Mouse (Mus musculus): ENCODE measurements around the gene Ankrd37. TPM values are rescaled to one million over a fixed set of nuclear protein-coding genes. Genes with fewer than 3 reads are reported as not detected.

Ankrd37 gene
- total and polyA plus RNA-seq, 3 experiments, result 15.2 to 110 (median 49.1) TPM

- no peaks in the 10 kb centered on the region for H3K27me3 ChIP-seq (ENCODE audit: insufficient read depth, low read length)
- TF ChIP-seq TAL1 (conservative IDR thresholded peaks at IDR 0.05; ENCODE audit: low read depth, low read length) (no peak), POLR2AphosphoS5 (IDR thresholded peaks at IDR 0.05; ENCODE audit: insufficient replicate concordance, low read depth, low read length) (peak; percentile 21; the same call in 1 of the 2 replicates), GATA2 (IDR thresholded peaks at IDR 0.05; ENCODE audit: borderline replicate concordance, low read depth, low read length) (no peak)
- no peaks in the 10 kb centered on the region for H3K9me3 ChIP-seq (replicated peaks)
- H3K4me1 ChIP-seq (ENCODE audit: insufficient read depth, low read depth, low read length), result peaks cover 40% of the 10 kb centered on the region
- no peak for ATAC-seq (ENCODE audit: extremely low read depth, insufficient number of reproducible peaks, low FRiP score, poor library complexity, severe bottlenecking)
- peak within 1 kb of the TSS; percentile 82 for H3K4me3 ChIP-seq (ENCODE audit: low read depth, low read length)
- no peak for DNase-seq (ENCODE audit: low spot score)
- H3K36me3 ChIP-seq (replicated peaks), result peaks cover 33% of the 10 kb centered on the region
Observed at GRCm38 (mm10) chr8:45999138-45999783, 6.2 kb downstream of the Ankrd37 start, which contains the start of gene Lrp2bp. TSS of gene Lrp2bp (plus strand) at chr8:45999303.

- H3K4me3 ChIP-seq (ENCODE audit: low read depth, low read length), result peak overlapping the region; percentile 82
- TF ChIP-seq CTCF (IDR thresholded peaks at IDR 0.05; ENCODE audit: low read depth, low read length) (no peak), POLR2AphosphoS5 (IDR thresholded peaks at IDR 0.05; ENCODE audit: insufficient replicate concordance, low read depth, low read length) (no peak), TAL1 (conservative IDR thresholded peaks at IDR 0.05; ENCODE audit: low read depth, low read length) (no peak), GATA1 (IDR thresholded peaks at IDR 0.05; ENCODE audit: borderline replicate concordance, low read length) (no peak), GATA2 (IDR thresholded peaks at IDR 0.05; ENCODE audit: borderline replicate concordance, low read depth, low read length) (no peak)
- peaks cover 41% of the 10 kb centered on the region for H3K36me3 ChIP-seq (replicated peaks)
- no peak for DNase-seq (ENCODE audit: low spot score)
- peaks cover 40% of the 10 kb centered on the region for H3K4me1 ChIP-seq (ENCODE audit: insufficient read depth, low read depth, low read length)
- no peak for ATAC-seq (ENCODE audit: extremely low read depth, insufficient number of reproducible peaks, low FRiP score, poor library complexity, severe bottlenecking)
- H3K9me3 ChIP-seq (replicated peaks), result no peaks in the 10 kb centered on the region
- H3K27me3 ChIP-seq (ENCODE audit: insufficient read depth, low read length), result no peaks in the 10 kb centered on the region
Observed at GRCm38 (mm10) chr8:45998228-45998627, 7.3 kb downstream of the Ankrd37 start.

DNA sequence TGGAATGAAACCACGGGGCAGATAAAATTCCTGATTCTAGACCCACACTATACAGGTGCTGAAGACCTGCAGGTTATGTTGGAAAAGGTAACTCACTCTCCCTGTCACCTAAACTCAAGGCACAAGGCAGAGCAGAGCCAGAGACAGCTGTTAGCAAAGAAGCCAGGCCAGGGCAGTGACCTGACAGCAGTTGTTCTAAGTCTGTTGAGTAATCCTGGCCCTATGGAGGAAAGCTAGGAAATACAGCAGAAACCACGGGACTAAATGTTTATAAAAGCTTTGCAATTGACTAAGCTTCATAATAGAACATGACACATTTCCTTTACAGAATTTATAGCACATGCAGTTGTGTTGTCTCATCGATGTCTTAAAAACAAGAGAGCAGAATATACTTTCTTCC, 9.9 kb downstream of the Ankrd37 start:
- H3K27me3 ChIP-seq (ENCODE audit: insufficient read depth, low read length), result no peaks in the 10 kb centered on the region
- H3K36me3 ChIP-seq (replicated peaks), result peaks cover 58% of the 10 kb centered on the region
- no peak for ATAC-seq (ENCODE audit: extremely low read depth, insufficient number of reproducible peaks, low FRiP score, poor library complexity, severe bottlenecking)
- no peaks in the 10 kb centered on the region for H3K9me3 ChIP-seq (replicated peaks)
- no peak for DNase-seq (ENCODE audit: low spot score)
- H3K4me3 ChIP-seq (ENCODE audit: low read depth, low read length), result no peak overlapping the region
- no peak for TF ChIP-seq TAL1 (conservative IDR thresholded peaks at IDR 0.05; ENCODE audit: low read depth, low read length)
- no peak for TF ChIP-seq CTCF (IDR thresholded peaks at IDR 0.05; ENCODE audit: low read depth, low read length)
- H3K4me1 ChIP-seq (ENCODE audit: insufficient read depth, low read depth, low read length), result peaks cover 24% of the 10 kb centered on the region

- peaks cover 69% of the 10 kb centered on the region for H3K36me3 ChIP-seq (replicated peaks)
- TF ChIP-seq CTCF (IDR thresholded peaks at IDR 0.05; ENCODE audit: low read depth, low read length), result no peak
- no peak for DNase-seq (ENCODE audit: low spot score)
Observed at GRCm38 (mm10) chr8:45994111-45994510, 11.4 kb downstream of the Ankrd37 start.

DNA sequence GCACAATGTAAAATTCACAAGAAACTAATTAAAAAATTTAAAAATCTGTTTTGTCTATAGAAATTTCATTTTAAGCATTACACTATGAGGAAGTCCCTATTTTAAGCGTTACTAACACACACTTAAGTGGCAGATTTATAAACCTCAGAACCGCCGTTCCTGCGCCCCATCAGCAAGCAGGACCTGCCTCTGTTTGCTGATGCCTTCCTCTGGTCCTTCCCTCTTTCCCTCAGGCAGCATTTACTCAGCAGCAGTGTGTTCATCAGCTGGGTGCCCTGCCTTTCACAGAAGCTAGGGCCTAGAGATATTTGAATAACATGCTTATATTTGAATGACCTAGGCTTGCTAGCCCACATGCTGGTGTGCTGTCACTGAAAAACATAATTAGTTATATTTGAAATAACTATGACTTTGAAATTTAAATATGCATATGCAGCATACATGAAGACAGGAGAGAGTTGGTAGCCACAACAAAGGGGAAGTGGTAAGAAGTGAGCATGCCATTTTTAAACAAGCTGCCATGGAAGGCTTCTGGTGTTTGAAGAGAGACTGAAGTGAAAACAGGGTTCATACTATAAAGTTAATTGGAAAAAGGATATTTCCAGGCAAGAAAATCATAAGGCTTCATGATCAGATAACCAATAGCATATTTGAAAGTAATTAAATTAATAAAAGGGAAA, 14.7 kb downstream of the Ankrd37 start:
- Histone ChIP-seq H3K4me3 (ENCODE audit: low read depth, low read length) (no peak overlapping the region), H3K9me3 (replicated peaks) (no peaks in the 10 kb centered on the region), H3K4me1 (ENCODE audit: insufficient read depth, low read depth, low read length) (peaks cover 8% of the 10 kb centered on the region; the same call in 1 of the 2 replicates), H3K27me3 (ENCODE audit: insufficient read depth, low read length) (no peaks in the 10 kb centered on the region), H3K36me3 (replicated peaks) (peaks cover 72% of the 10 kb centered on the region)
- ATAC-seq (ENCODE audit: extremely low read depth, insufficient number of reproducible peaks, low FRiP score, poor library complexity, severe bottlenecking) (no peak), DNase-seq (ENCODE audit: low spot score) (no peak)
- TF ChIP-seq GATA2 (IDR thresholded peaks at IDR 0.05; ENCODE audit: borderline replicate concordance, low read depth, low read length), result no peak
- no peak for TF ChIP-seq POLR2AphosphoS5 (IDR thresholded peaks at IDR 0.05; ENCODE audit: insufficient replicate concordance, low read depth, low read length)
- no peak for TF ChIP-seq TAL1 (conservative IDR thresholded peaks at IDR 0.05; ENCODE audit: low read depth, low read length)
- TF ChIP-seq CTCF (IDR thresholded peaks at IDR 0.05; ENCODE audit: low read depth, low read length), result no peak
- no peak for TF ChIP-seq GATA1 (IDR thresholded peaks at IDR 0.05; ENCODE audit: borderline replicate concordance, low read length)

More at GRCm38 (mm10) chr8:45994111-45994510, 11.4 kb downstream of the Ankrd37 start:
- Histone ChIP-seq H3K9me3 (replicated peaks) (no peaks in the 10 kb centered on the region), H3K27me3 (ENCODE audit: insufficient read depth, low read length) (no peaks in the 10 kb centered on the region), H3K4me3 (ENCODE audit: low read depth, low read length) (no peak overlapping the region), H3K4me1 (ENCODE audit: insufficient read depth, low read depth, low read length) (peaks cover 19% of the 10 kb centered on the region)
- no peak for ATAC-seq (ENCODE audit: extremely low read depth, insufficient number of reproducible peaks, low FRiP score, poor library complexity, severe bottlenecking)

DNA sequence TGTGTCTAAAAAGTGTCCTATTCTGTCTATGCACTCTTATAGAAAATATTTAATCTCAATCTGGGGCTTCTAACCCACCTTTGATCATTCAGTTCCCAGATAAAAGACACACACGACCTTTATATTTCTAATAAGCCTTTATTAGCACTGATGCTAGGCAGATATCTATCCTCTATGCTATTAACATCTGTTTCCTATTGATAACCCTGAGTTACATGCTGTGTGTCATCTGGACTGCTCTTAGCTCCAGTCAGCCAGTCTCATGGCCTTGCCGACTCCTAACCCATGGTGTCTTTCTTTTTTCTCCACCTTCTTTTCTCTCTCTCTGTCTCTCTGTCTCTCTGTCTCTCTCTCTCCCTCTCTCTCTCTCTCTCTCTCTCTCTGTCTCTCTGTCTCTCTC, 17.3 kb downstream of the Ankrd37 start:
- H3K36me3 ChIP-seq (replicated peaks), result peaks cover 76% of the 10 kb centered on the region
- peaks cover 8% of the 10 kb centered on the region; the same call in 1 of the 2 replicates for H3K4me1 ChIP-seq (ENCODE audit: insufficient read depth, low read depth, low read length)
- H3K27me3 ChIP-seq (ENCODE audit: insufficient read depth, low read length), result no peaks in the 10 kb centered on the region
- no peak for TF ChIP-seq GATA1 (IDR thresholded peaks at IDR 0.05; ENCODE audit: borderline replicate concordance, low read length)
- no peak for TF ChIP-seq CTCF (IDR thresholded peaks at IDR 0.05; ENCODE audit: low read depth, low read length)
- TF ChIP-seq TAL1 (conservative IDR thresholded peaks at IDR 0.05; ENCODE audit: low read depth, low read length), result no peak
- TF ChIP-seq GATA2 (IDR thresholded peaks at IDR 0.05; ENCODE audit: borderline replicate concordance, low read depth, low read length), result no peak
- no peak for TF ChIP-seq POLR2AphosphoS5 (IDR thresholded peaks at IDR 0.05; ENCODE audit: insufficient replicate concordance, low read depth, low read length)
- DNase-seq (ENCODE audit: low spot score), result no peak
- H3K9me3 ChIP-seq (replicated peaks), result no peaks in the 10 kb centered on the region
- no peak overlapping the region for H3K4me3 ChIP-seq (ENCODE audit: low read depth, low read length)
- no peak for ATAC-seq (ENCODE audit: extremely low read depth, insufficient number of reproducible peaks, low FRiP score, poor library complexity, severe bottlenecking)
